Mouse (Mus musculus) hindbrain, embryonic 15.5 days (tissue): ENCODE data around the gene Crb2. TPM values are rescaled to one million over a fixed set of nuclear protein-coding genes. Genes with fewer than 3 reads are reported as not detected.
A peak's percentile ranks its signal among the peaks of the same experiment; 100 is the strongest.

Experiments
- ATAC-seq: fragments of 200-750 bp; cut with Nextera tagmentation; 2 replicates; pipeline ENCODE4 v1.8.0; 2017; ENCODE audit warnings: low read depth, moderate number of reproducible peaks, moderate TSS enrichment; ENCODE audit not compliant: low FRiP score
- H3K27ac ChIP-seq: fragments of 300-500 bp; sonication (generic); replicated peaks from 2 replicates; pipeline ENCODE4 v1.5.1; 2015; ENCODE audit warnings: mild to moderate bottlenecking, inconsistent platforms
- H3K27me3 ChIP-seq: fragments of 300-500 bp; sonication (generic); 2 replicates; pipeline ENCODE4 v1.6.1; 2015; ENCODE audit warnings: control low read depth, inconsistent platforms
- H3K36me3 ChIP-seq: fragments of 300-500 bp; sonication (generic); 2 replicates; pipeline ENCODE4 v1.6.1; 2015; ENCODE audit warnings: control low read depth, inconsistent platforms
- H3K4me1 ChIP-seq: fragments of 300-500 bp; sonication (generic); replicated peaks from 2 replicates; pipeline ENCODE4 v1.6.1; 2015; ENCODE audit warnings: control low read depth, inconsistent platforms
- H3K4me2 ChIP-seq: fragments of 300-500 bp; sonication (generic); 2 replicates; pipeline ENCODE4 v1.6.1; 2015; ENCODE audit warnings: moderate library complexity, mild to moderate bottlenecking, inconsistent platforms
- H3K4me3 ChIP-seq: fragments of 300-500 bp; sonication (generic); 2 replicates; pipeline ENCODE4 v1.5.1; 2015; ENCODE audit warnings: mild to moderate bottlenecking, inconsistent platforms
- H3K9ac ChIP-seq: fragments of 300-500 bp; sonication (generic); 2 replicates; pipeline ENCODE4 v1.6.1; 2015; ENCODE audit warnings: inconsistent platforms
- H3K9me3 ChIP-seq: fragments of 300-500 bp; sonication (generic); 2 replicates; pipeline ENCODE4 v1.6.1; 2016; ENCODE audit warnings: control low read depth, inconsistent platforms
- WGBS: fragments of 180-500 bp; shearing (Covaris S2); methylation state at CpG from one replicate; pipeline ENCODE4 v1.1.7; 2015; 5-methylcytosine and 5-hydroxymethylcytosine counted together
- polyA plus RNA-seq: library from polyadenylated mRNA; unstranded; fragments of >200 nt; fragmentation: Nextera tagmentation; extraction: Ambion mirVana; gene quantifications from 2 replicates; pipeline ENCODE4 v1.2.1, GENCODE M21; 2015

Crb2 gene
- polyA plus RNA-seq, 1 experiment from 2014 or later: 5.9 TPM

DNA sequence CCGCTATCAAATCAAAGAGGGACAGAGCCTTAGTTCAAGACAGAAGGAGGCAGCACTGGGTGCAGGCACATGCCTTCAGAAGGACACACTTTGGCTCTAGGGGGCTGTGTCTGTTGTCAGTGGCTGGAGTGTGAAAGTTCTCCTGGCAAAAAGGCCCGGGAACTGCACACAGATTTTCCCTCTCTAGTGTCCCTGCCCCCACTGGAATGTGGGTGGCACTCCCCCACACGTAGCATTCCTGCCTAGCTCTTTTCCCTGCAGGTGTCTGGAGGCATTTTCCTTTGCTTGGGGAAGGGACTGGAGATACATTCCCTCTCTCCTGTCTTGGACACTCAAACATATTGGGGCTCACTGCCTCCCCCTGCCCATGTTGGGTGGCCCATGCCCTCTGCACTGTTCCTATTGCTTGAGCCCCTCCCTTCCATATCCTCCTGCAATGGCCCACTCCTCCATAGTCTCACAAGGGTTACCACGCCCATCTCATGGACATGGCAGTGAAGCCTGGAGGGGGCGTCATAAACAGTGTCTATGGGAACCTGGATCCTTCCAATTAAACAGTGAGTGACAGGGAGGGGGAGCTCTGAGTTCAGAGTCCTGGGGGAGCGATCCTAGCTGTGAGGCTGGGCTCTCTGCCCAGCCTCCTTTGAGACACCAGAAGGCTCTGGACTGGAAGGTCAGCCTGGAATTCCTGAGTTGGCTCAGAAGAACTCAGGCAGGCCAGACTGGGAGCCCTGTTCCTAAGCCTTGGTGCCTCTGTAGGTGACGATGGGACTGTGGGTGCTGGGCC, 12.3 kb downstream of the Crb2 start:
- WGBS: 77% methylated on average over 7 of the region's 7 CpGs
- H3K9me3 ChIP-seq: no peaks in the 10 kb centered on the region
- peaks cover 9% of the 10 kb centered on the region for H3K4me1 ChIP-seq
- H3K27ac ChIP-seq: no peak overlapping the region
- H3K36me3 ChIP-seq: no peaks in the 10 kb centered on the region
- no peak overlapping the region for H3K4me3 ChIP-seq
- H3K9ac ChIP-seq: no peak overlapping the region
- H3K4me2 ChIP-seq: no peak overlapping the region
- peaks cover 6% of the 10 kb centered on the region; the same call in 1 of the 2 replicates for H3K27me3 ChIP-seq
- ATAC-seq: peak; percentile 55

DNA sequence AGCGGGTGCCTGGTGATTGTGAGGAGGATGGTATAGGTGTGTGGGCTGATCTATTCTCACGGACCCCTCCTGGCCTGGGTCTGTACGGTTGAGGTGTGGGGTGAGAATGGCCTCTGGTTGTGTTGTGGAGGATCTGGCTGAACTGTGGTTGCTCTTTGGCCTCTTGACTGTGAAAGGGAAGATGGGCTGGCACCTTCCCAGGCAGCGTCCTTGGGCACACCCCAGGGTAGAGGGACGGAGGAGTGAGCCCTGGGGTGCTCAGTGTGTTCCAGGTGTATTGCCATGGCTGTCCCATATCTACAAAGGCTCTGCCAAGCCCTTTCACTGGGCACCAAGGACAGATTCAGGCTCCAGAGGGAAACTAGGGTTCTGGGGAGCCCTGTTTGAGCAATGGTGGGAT, 13.0 kb downstream of the Crb2 start:
- Histone ChIP-seq H3K27me3 (peaks cover 6% of the 10 kb centered on the region; the same call in 1 of the 2 replicates), H3K36me3 (no peaks in the 10 kb centered on the region), H3K9ac (no peak overlapping the region), H3K4me3 (no peak overlapping the region), H3K9me3 (no peaks in the 10 kb centered on the region), H3K4me2 (no peak overlapping the region), H3K4me1 (peaks cover 9% of the 10 kb centered on the region), H3K27ac (no peak overlapping the region)
- no peak for ATAC-seq
- WGBS: 94% methylated on average over 5 of the region's 5 CpGs

DNA sequence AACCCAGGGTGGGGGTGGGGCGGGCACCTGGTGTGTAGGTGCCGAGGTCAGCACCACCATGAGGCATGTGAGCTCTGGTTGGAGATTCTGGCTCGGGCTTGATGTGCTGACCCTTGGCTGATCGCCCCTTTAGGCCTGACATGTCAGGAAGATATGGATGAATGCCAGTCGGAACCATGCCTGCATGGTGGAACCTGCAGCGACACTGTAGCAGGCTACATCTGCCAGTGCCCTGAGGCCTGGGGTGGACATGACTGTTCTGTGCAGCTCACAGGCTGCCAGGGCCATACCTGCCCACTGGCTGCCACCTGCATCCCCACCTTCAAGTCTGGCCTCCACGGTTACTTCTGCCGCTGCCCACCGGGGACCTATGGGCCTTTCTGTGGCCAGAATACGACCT, 13.9 kb downstream of the Crb2 start:
- Histone ChIP-seq H3K4me3 (no peak overlapping the region), H3K27me3 (peaks cover 6% of the 10 kb centered on the region; the same call in 1 of the 2 replicates), H3K4me1 (peaks cover 9% of the 10 kb centered on the region), H3K9me3 (no peaks in the 10 kb centered on the region), H3K27ac (no peak overlapping the region), H3K4me2 (no peak overlapping the region), H3K36me3 (no peaks in the 10 kb centered on the region), H3K9ac (no peak overlapping the region)
- WGBS: 92% methylated on average over 10 of the region's 10 CpGs
- no peak for ATAC-seq

DNA sequence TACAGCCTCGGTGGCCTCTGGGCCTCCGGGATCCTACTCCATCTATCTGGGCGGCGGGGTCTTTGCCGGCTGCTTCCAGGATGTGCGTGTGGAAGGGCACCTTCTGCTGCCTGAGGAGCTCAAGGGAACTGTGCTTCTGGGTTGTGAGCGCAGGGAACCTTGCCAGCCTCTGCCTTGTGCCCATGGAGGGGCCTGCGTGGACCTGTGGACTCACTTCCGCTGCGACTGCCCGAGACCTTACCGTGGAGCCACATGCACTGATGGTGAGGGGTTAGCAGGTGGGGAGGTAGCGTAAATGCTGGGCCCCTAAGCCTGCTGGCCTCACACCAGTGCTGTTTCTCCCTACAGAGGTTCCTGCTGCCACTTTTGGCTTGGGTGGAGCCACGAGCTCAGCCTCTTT, 14.7 kb downstream of the Crb2 start:
- no peak overlapping the region for H3K27ac ChIP-seq
- WGBS: 90% methylated on average over 14 of the region's 14 CpGs
- H3K4me2 ChIP-seq: no peak overlapping the region
- H3K36me3 ChIP-seq: no peaks in the 10 kb centered on the region
- H3K9me3 ChIP-seq: no peaks in the 10 kb centered on the region
- H3K27me3 ChIP-seq: peaks cover 6% of the 10 kb centered on the region; the same call in 1 of the 2 replicates
- H3K4me3 ChIP-seq: no peak overlapping the region
- ATAC-seq: no peak
- H3K9ac ChIP-seq: no peak overlapping the region
- peaks cover 9% of the 10 kb centered on the region for H3K4me1 ChIP-seq

DNA sequence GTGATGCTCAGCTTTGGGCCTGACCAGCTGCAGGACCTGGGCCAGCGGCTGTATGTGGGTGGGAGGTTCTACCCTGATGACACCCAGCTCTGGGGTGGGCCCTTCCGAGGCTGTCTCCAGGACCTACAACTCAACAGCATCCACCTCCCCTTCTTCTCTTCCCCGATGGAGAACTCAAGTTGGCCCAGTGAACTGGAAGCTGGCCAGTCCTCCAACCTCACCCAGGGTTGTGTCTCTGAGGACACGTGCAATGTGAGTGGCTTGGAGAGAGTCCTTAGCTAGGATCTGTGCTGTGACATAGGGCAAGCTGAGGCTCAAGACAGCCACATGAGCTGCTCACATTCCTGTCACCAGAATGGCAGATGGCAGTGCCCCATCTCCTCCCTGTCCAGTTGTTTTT, 15.3 kb downstream of the Crb2 start:
- no peak overlapping the region for H3K9ac ChIP-seq
- no peak overlapping the region for H3K4me3 ChIP-seq
- no peak overlapping the region for H3K27ac ChIP-seq
- peaks cover 8% of the 10 kb centered on the region for H3K4me1 ChIP-seq
- H3K27me3 ChIP-seq: peaks cover 6% of the 10 kb centered on the region; the same call in 1 of the 2 replicates
- no peaks in the 10 kb centered on the region for H3K36me3 ChIP-seq
- no peaks in the 10 kb centered on the region for H3K9me3 ChIP-seq
- ATAC-seq: no peak
- H3K4me2 ChIP-seq: no peak overlapping the region
- whole genome bisulfite sequencing: 83% methylated on average over 4 of the region's 4 CpGs

DNA sequence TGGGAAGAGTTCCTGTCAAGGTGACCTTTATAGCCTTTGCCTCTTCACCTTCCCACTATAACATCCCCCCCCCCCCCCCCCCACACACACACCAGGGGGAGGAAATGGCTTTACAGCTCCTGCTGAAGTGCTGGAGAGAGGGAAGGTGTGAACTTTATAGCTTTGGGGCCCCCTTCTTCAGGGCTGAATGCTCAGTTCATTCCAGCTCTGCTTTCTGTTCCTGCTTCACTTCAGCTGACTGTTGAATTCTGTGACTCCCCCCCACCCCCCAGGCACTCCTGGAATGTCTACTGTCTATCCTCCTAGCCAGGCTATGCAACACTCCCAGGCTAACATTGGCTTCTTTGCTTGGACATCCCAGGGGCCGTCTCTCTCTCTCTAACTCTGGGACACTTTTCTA, 20.0 kb downstream of the Crb2 start:
- Histone ChIP-seq H3K4me3 (no peak overlapping the region), H3K9me3 (no peaks in the 10 kb centered on the region), H3K27ac (no peak overlapping the region), H3K4me1 (no peaks in the 10 kb centered on the region), H3K36me3 (no peaks in the 10 kb centered on the region), H3K4me2 (no peak overlapping the region), H3K9ac (no peak overlapping the region), H3K27me3 (peaks cover 6% of the 10 kb centered on the region; the same call in 1 of the 2 replicates)
- no peak for ATAC-seq
- WGBS: 76% methylated on average over 1 of the region's 1 CpGs

DNA sequence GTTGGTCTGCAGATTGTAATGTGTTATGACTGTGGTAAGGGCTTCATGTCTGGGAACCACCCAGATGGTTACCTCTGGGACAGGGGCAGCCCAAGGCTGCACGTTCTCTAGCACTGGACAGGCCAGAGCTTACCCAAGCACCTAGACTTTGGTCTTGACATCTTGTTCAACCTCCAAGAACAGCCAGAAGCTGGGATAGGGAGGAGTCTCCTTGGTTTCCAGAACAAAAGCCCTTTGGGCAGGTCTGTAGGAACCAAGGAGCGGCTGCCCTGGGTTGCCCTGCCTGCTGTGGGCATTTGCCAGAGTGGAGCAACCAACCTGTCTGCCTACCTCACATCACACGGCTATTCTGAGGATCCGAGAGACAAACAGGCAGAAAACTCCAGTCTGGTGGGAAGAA, 21.0 kb downstream of the Crb2 start:
- Histone ChIP-seq H3K27ac (no peak overlapping the region), H3K27me3 (peaks cover 6% of the 10 kb centered on the region; the same call in 1 of the 2 replicates), H3K36me3 (no peaks in the 10 kb centered on the region), H3K4me2 (no peak overlapping the region), H3K9me3 (no peaks in the 10 kb centered on the region), H3K9ac (no peak overlapping the region), H3K4me1 (no peaks in the 10 kb centered on the region), H3K4me3 (no peak overlapping the region)
- 89% methylated on average over 4 of the region's 4 CpGs for WGBS
- no peak for ATAC-seq

DNA sequence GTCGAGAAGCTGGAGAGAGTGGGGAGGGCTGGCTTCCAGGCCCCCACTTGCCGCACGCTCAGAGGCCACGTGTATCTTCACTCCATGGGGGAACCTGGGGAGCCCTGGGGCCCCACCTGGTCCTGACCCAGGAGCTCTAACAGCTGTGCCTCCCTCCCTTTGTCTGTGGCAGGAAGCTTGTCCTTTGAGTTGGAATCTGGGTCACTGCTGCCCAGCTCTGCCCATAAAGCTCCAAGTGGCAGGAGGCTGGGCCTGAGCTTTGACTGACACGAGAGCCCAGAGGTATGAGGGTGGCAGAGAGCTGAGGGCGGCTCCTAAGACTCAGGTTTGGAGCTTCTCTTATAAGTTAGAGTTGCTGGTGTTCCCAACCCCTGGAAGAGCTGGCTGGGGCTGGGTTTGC, 23.1 kb downstream of the Crb2 start:
- Histone ChIP-seq H3K9me3 (no peaks in the 10 kb centered on the region), H3K4me2 (no peak overlapping the region), H3K27ac (no peak overlapping the region), H3K4me3 (no peak overlapping the region), H3K4me1 (no peaks in the 10 kb centered on the region), H3K36me3 (no peaks in the 10 kb centered on the region), H3K27me3 (no peaks in the 10 kb centered on the region), H3K9ac (no peak overlapping the region)
- ATAC-seq: no peak
- WGBS: 61% methylated on average over 6 of the region's 6 CpGs

DNA sequence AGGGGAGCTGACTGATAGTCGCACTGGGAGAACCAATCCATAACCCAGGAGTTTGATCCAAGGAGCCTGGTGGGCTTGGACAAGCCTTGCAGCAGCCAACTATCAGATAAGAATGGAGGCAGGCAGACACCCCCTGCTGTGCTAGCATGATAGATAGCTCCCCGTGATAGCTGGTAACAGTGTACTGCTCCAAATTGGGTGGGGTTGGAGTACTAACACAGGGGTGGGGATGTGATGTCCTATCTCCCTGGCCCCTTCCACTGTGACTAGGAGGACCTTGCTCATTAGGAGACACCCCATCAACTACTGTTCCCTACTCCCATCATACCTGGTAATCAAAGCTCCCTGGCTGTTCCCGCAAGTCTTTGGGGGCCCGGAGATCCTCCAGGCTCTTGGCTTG, 25.6 kb downstream of the Crb2 start:
- no peak overlapping the region for H3K9ac ChIP-seq
- no peaks in the 10 kb centered on the region for H3K4me1 ChIP-seq
- H3K4me3 ChIP-seq: no peak overlapping the region
- no peak overlapping the region for H3K27ac ChIP-seq
- H3K36me3 ChIP-seq: no peaks in the 10 kb centered on the region
- H3K9me3 ChIP-seq: no peaks in the 10 kb centered on the region
- 80% methylated on average over 4 of the region's 4 CpGs for WGBS
- H3K4me2 ChIP-seq: no peak overlapping the region
- no peaks in the 10 kb centered on the region for H3K27me3 ChIP-seq
- ATAC-seq: no peak

DNA sequence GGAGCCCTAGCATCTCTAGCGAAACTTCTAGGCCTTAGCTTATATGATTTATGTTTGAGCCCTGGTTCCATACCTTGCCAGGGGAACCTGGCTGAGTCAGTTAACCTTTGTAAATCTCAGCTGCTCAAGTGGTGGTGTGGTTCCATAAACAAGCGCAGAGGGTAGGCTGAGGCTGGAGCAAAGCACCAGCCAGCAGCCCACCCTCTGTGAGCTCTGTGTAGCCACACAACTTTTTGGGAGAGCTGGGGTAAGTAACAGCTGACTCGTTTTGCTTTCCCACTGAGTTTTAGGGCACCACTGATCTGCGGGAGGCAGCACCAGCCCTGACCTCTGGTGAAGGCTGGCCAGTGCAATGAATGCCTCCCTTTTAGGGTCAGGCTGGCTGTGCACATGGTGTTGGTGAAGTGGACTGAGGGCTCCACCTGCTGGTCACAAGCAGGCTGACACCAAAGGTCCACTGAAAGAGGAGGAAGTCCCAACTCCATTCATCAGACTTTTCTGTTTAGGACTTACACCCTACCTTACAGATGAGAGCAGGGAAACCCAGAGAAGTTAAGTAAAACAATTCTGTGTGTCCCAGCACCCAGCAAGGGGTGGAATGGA, 26.7 kb downstream of the Crb2 start:
- Histone ChIP-seq H3K36me3 (no peaks in the 10 kb centered on the region), H3K4me1 (no peaks in the 10 kb centered on the region), H3K27ac (no peak overlapping the region), H3K4me3 (no peak overlapping the region), H3K9ac (no peak overlapping the region), H3K9me3 (no peaks in the 10 kb centered on the region), H3K27me3 (no peaks in the 10 kb centered on the region), H3K4me2 (no peak overlapping the region)
- 42% methylated on average over 4 of the region's 4 CpGs for WGBS
- peak; percentile 69 for ATAC-seq

DNA sequence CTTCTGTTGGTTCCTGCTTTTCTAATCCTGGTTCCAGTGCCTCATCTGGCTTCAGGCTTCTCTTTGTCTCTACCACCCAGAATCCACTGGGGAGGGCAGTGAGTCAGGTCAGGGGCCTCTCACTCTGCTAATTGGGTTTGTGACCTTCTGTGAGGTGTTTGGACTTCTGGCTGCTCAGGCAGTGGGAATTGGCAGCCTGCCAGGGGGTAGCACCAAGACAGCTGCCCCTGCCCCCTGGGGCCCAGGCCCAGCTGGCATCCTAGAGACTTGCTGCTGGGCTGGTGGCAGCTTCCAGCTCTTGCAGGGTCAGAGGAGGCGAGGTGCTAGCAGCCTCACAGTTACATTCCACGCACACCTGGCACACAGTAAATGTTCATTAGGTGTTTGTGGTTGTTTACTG, 35.6 kb downstream of the Crb2 start:
- no peak overlapping the region for H3K4me3 ChIP-seq
- H3K4me2 ChIP-seq: no peak overlapping the region
- ATAC-seq: peak; percentile 9; the same call in 1 of the 2 replicates
- no peaks in the 10 kb centered on the region for H3K27me3 ChIP-seq
- H3K9me3 ChIP-seq: no peaks in the 10 kb centered on the region
- no peak overlapping the region for H3K27ac ChIP-seq
- WGBS: 33% methylated on average over 2 of the region's 2 CpGs
- peaks cover 6% of the 10 kb centered on the region for H3K4me1 ChIP-seq
- H3K36me3 ChIP-seq: no peaks in the 10 kb centered on the region
- no peak overlapping the region for H3K9ac ChIP-seq

DNA sequence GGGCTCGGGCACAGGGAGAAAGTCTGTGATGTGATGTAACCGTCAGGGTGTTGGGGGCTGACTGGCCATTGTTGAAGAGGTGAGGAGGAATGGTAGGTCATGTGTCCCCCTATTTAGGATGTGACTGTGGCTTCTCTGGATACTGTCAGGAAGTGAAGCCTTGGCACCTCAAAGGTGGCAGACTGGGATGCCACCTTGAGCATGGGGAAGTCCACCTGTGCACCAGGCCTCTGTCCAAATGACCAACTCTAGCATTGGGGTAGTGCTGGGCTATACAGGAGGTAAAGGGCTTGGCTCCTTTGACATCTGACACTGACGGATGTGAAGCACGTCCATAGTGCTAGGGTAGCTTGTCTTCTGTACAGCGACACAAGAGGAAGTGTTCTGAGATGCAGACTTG, 36.4 kb downstream of the Crb2 start:
- Histone ChIP-seq H3K36me3 (no peaks in the 10 kb centered on the region), H3K4me1 (peaks cover 6% of the 10 kb centered on the region), H3K4me3 (no peak overlapping the region), H3K27me3 (no peaks in the 10 kb centered on the region), H3K4me2 (no peak overlapping the region), H3K9me3 (no peaks in the 10 kb centered on the region), H3K9ac (no peak overlapping the region), H3K27ac (no peak overlapping the region)
- no peak for ATAC-seq
- WGBS: 91% methylated on average over 5 of the region's 5 CpGs
